Mouse (Mus musculus): ENCODE data around the gene Btnl9. TPM values are rescaled to one million over a fixed set of nuclear protein-coding genes. Genes with fewer than 3 reads are reported as not detected.

Btnl9 gene
- polyA plus RNA-seq, 2 experiments = 1.7 to 2.0 TPM

DNA sequence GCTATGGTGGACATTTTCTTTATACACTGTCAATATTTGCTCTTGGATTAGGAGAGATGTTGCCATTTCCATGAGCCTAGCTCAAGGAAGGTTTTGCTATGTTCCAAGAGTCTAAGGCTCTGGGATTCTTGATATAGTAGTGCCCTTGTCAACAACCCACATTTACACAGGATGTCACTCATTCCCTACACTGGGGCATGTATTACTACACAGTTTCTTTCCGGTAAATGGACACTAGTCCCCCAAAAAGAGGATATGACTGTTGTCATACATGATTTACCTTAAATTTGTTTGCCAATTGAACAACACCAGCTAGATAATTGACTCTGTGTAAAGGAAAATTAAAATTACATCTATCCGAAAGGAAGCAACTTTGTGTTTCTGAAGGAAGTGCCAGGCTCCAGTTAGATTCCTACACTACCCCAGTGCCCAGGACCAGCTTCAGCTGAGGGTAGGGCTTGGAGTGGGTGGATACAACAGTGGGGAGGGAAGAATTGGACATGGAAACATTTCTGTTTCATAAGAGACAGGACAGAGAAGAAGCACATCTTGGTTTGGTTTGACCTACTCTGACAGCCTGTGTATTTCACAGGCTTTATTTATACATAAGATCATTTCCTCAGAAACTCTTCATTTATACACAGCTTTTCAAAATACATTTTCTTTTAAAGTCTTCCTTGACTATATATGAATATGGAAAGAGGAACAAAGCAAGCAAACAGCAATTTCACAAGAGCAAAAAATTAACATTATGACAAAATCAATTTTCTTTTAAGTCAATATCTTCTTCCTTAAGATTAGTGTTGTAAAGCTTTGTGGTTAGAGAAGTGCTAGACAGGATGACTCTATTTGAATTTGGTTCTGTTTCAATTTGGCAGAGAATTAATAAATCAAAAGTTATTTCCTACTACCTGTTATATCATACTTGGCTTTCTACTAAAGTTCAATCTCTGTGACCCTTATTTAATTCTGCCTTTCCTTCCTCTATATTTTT lies 29.8 kb downstream of the Btnl9 start:
- no peak for TF ChIP-seq POLR2A (IDR thresholded peaks at IDR 0.05; ENCODE audit: borderline replicate concordance, extremely low read depth, insufficient read depth, insufficient read length)
- H3K4me2 ChIP-seq (replicated peaks; ENCODE audit: low read depth, low read length, severe bottlenecking) = no peak overlapping the region
- H3K36me3 ChIP-seq (ENCODE audit: control insufficient read depth, insufficient read depth, low read length) = no peaks in the 10 kb centered on the region
- H3K27ac ChIP-seq (replicated peaks; ENCODE audit: low read depth, low read length) = no peak overlapping the region
- H3K4me1 ChIP-seq (ENCODE audit: control insufficient read depth, insufficient read depth, low read length) = no peaks in the 10 kb centered on the region
- WGBS = 84% methylated on average over 2 of the region's 2 CpGs
- no peak overlapping the region for H3K4me3 ChIP-seq (replicated peaks; ENCODE audit: low read length)
- H3K9me3 ChIP-seq (ENCODE audit: control insufficient read depth, low read length) = no peaks in the 10 kb centered on the region
- no peak for DNase-seq (ENCODE audit: low spot score)
- H3K9ac ChIP-seq (ENCODE audit: low read depth, low read length, severe bottlenecking) = no peak overlapping the region
- H3K27me3 ChIP-seq (ENCODE audit: control insufficient read depth, insufficient read depth, low read length) = no peaks in the 10 kb centered on the region
- ATAC-seq (ENCODE audit: low FRiP score, low read depth) = no peak

DNA sequence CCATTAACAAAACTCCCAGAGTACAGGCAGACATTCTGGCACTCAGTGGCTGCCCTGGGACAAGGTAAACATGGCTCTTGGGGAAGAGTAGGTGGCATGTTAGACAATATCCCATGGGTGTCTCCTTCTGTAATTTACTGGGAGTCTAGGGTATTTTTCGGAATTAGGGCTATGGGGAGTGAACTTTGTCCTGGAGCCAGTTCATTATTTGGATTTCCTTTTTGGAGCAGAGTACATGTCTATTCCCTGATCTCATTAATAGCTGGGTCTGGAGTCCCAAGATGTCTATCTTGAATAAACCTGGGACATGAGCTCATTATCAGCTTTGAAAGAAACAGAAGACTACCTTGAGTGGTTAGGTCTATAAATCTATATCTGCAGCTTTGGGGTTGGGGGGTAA lies 32.9 kb downstream of the Btnl9 start, which contains the start of gene Olfr1394:
Gene Olfr1394 (plus strand): TSS at position 301 of the 400 bp plus-strand sequence.
- Histone ChIP-seq H3K9ac (ENCODE audit: low read depth, low read length, severe bottlenecking) (no peak within 1 kb of the TSS), H3K4me1 (ENCODE audit: control insufficient read depth, insufficient read depth, low read length) (no peaks in the 10 kb centered on the region), H3K27ac (replicated peaks; ENCODE audit: low read depth, low read length) (no peak within 1 kb of the TSS), H3K36me3 (ENCODE audit: control insufficient read depth, insufficient read depth, low read length) (no peaks in the 10 kb centered on the region), H3K4me3 (replicated peaks; ENCODE audit: low read length) (no peak within 1 kb of the TSS), H3K4me2 (replicated peaks; ENCODE audit: low read depth, low read length, severe bottlenecking) (no peak within 1 kb of the TSS), H3K9me3 (ENCODE audit: control insufficient read depth, low read length) (no peaks in the 10 kb centered on the region), H3K27me3 (ENCODE audit: control insufficient read depth, insufficient read depth, low read length) (no peaks in the 10 kb centered on the region)
- ATAC-seq (ENCODE audit: low FRiP score, low read depth) (no peak), DNase-seq (ENCODE audit: low spot score) (no peak)
- WGBS = 84% methylated on average over 1 of the region's 1 CpGs
- TF ChIP-seq POLR2A (IDR thresholded peaks at IDR 0.05; ENCODE audit: borderline replicate concordance, extremely low read depth, insufficient read depth, insufficient read length) = no peak

DNA sequence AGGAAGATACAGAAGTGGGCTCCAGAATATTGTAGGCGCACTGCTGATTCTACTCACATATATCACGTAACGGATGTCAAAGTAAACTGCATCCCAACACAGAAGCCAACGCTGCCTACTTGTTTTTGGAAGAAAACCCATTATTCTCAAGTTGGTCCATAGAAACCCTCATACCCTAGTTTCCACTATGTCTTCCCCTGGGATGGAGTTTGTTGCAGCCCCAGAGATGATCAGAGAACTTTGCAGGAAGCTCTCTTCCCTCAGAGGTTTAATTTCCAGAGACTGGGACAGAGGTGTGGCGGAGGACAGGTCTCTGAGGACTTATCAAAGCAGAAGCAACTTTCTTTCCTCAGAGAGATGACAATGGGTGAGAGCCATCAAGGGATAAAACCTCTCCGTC lies 45.0 kb downstream of the Btnl9 start, which contains the start of gene Olfr1395:
Gene Olfr1395 (plus strand): TSS at position 301 of the 400 bp plus-strand sequence.
- H3K9ac ChIP-seq (ENCODE audit: low read depth, low read length, severe bottlenecking) = no peak within 1 kb of the TSS
- H3K4me3 ChIP-seq (replicated peaks; ENCODE audit: low read length) = no peak within 1 kb of the TSS
- DNase-seq (ENCODE audit: low spot score) = no peak
- H3K4me2 ChIP-seq (replicated peaks; ENCODE audit: low read depth, low read length, severe bottlenecking) = no peak within 1 kb of the TSS
- H3K4me1 ChIP-seq (ENCODE audit: control insufficient read depth, insufficient read depth, low read length) = no peaks in the 10 kb centered on the region
- H3K27ac ChIP-seq (replicated peaks; ENCODE audit: low read depth, low read length) = no peak within 1 kb of the TSS
- no peak for TF ChIP-seq POLR2A (IDR thresholded peaks at IDR 0.05; ENCODE audit: borderline replicate concordance, extremely low read depth, insufficient read depth, insufficient read length)
- 87% methylated on average over 6 of the region's 6 CpGs for WGBS
- H3K9me3 ChIP-seq (ENCODE audit: control insufficient read depth, low read length) = no peaks in the 10 kb centered on the region
- no peaks in the 10 kb centered on the region for H3K36me3 ChIP-seq (ENCODE audit: control insufficient read depth, insufficient read depth, low read length)
- no peaks in the 10 kb centered on the region for H3K27me3 ChIP-seq (ENCODE audit: control insufficient read depth, insufficient read depth, low read length)
- ATAC-seq (ENCODE audit: low FRiP score, low read depth) = no peak

DNA sequence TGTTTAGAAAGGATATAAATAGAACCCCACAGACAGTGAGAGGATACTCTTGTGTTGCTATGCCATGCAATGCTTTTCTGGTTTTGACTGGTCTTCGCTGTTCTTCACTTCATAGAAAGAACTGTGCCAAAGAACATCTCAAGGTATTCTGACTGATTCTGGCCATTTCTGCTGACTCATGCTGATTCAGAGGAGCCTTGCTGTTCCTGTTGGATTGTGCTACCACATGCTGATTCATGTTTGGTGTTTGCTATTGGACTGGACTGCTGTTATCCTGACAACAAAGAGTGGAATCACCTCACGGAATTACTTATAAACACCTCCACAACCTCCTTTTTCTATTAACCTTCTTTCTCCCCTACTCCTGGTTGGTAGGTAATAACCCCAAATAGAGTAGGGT lies 62.8 kb downstream of the Btnl9 start:
- H3K4me1 ChIP-seq (ENCODE audit: control insufficient read depth, insufficient read depth, low read length) = no peaks in the 10 kb centered on the region
- no peaks in the 10 kb centered on the region for H3K9me3 ChIP-seq (ENCODE audit: control insufficient read depth, low read length)
- H3K4me2 ChIP-seq (replicated peaks; ENCODE audit: low read depth, low read length, severe bottlenecking) = no peak overlapping the region
- H3K4me3 ChIP-seq (replicated peaks; ENCODE audit: low read length) = no peak overlapping the region
- no peak overlapping the region for H3K9ac ChIP-seq (ENCODE audit: low read depth, low read length, severe bottlenecking)
- ATAC-seq (ENCODE audit: low FRiP score, low read depth) = no peak
- TF ChIP-seq POLR2A (IDR thresholded peaks at IDR 0.05; ENCODE audit: borderline replicate concordance, extremely low read depth, insufficient read depth, insufficient read length) = no peak
- DNase-seq (ENCODE audit: low spot score) = no peak
- H3K36me3 ChIP-seq (ENCODE audit: control insufficient read depth, insufficient read depth, low read length) = no peaks in the 10 kb centered on the region
- H3K27ac ChIP-seq (replicated peaks; ENCODE audit: low read depth, low read length) = no peak overlapping the region
- 84% methylated on average over 2 of the region's 2 CpGs for WGBS
- H3K27me3 ChIP-seq (ENCODE audit: control insufficient read depth, insufficient read depth, low read length) = no peaks in the 10 kb centered on the region

DNA sequence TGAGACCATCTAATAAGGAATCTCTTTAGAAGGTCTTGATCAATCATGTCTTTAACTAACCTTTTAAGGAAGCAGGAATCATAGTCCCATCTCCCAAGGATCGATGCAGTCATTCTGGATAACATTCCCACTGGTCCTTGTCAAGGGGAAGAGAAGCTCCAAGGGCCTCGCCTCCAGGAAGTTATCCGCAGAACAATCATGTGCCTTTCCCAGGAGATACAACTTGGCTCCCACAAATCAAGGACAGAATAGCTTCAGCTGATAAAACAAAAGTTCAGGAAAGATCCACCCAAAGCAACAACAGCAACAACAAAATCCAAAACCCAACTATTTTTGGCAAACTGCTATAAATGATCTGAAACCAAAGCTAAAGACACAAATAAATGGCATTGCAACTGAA lies 67.3 kb downstream of the Btnl9 start:
- no peaks in the 10 kb centered on the region for H3K4me1 ChIP-seq (ENCODE audit: control insufficient read depth, insufficient read depth, low read length)
- H3K9ac ChIP-seq (ENCODE audit: low read depth, low read length, severe bottlenecking) = no peak overlapping the region
- no peak for DNase-seq (ENCODE audit: low spot score)
- TF ChIP-seq POLR2A (IDR thresholded peaks at IDR 0.05; ENCODE audit: borderline replicate concordance, extremely low read depth, insufficient read depth, insufficient read length) = no peak
- 86% methylated on average over 3 of the region's 3 CpGs for WGBS
- no peaks in the 10 kb centered on the region for H3K9me3 ChIP-seq (ENCODE audit: control insufficient read depth, low read length)
- no peaks in the 10 kb centered on the region for H3K27me3 ChIP-seq (ENCODE audit: control insufficient read depth, insufficient read depth, low read length)
- no peak overlapping the region for H3K4me2 ChIP-seq (replicated peaks; ENCODE audit: low read depth, low read length, severe bottlenecking)
- no peaks in the 10 kb centered on the region for H3K36me3 ChIP-seq (ENCODE audit: control insufficient read depth, insufficient read depth, low read length)
- ATAC-seq (ENCODE audit: low FRiP score, low read depth) = no peak
- H3K4me3 ChIP-seq (replicated peaks; ENCODE audit: low read length) = no peak overlapping the region
- H3K27ac ChIP-seq (replicated peaks; ENCODE audit: low read depth, low read length) = no peak overlapping the region

Other genes with a start within 250 kb of the Btnl9 start
- 0.86 and 0.88 TPM in 2 replicates for gene Psme2b, start 241.0 kb downstream of the Btnl9 start, polyA plus RNA-seq (2012; rRNA removed)
- gene Psme2b, start 241.0 kb downstream of the Btnl9 start, polyA plus RNA-seq (2014; fragmentation: Nextera tagmentation; extraction: Ambion mirVana) = 2.8 and 3.0 TPM in 2 replicates
- 0.05 and 0.06 TPM in 2 replicates for gene Olfr56, start 208.3 kb downstream of the Btnl9 start, polyA plus RNA-seq (2012; rRNA removed)
- not detected in 2 replicates for gene Olfr56, start 208.3 kb downstream of the Btnl9 start, polyA plus RNA-seq (2014; fragmentation: Nextera tagmentation; extraction: Ambion mirVana)
- 0.11 and 0.24 TPM in 2 replicates for gene 9930111J21Rik1, start 207.8 kb downstream of the Btnl9 start, polyA plus RNA-seq (2012; rRNA removed)
- 0.36 and 0.37 TPM in 2 replicates for gene 9930111J21Rik1, start 207.8 kb downstream of the Btnl9 start, polyA plus RNA-seq (2014; fragmentation: Nextera tagmentation; extraction: Ambion mirVana)
- gene Gm12185, start 194.9 kb downstream of the Btnl9 start, polyA plus RNA-seq (2012; rRNA removed) = 0.04 TPM in 1 of 2 replicates, not detected in the other
- gene Gm12185, start 194.9 kb downstream of the Btnl9 start, polyA plus RNA-seq (2014; fragmentation: Nextera tagmentation; extraction: Ambion mirVana) = 0.06 TPM in 1 of 2 replicates, not detected in the other
- gene Tgtp1, start 193.0 kb downstream of the Btnl9 start, polyA plus RNA-seq (2012; rRNA removed) = 0.10 and 0.15 TPM in 2 replicates
- gene Tgtp1, start 193.0 kb downstream of the Btnl9 start, polyA plus RNA-seq (2014; fragmentation: Nextera tagmentation; extraction: Ambion mirVana) = not detected in 2 replicates
- 0.24 and 0.50 TPM in 2 replicates for gene 9930111J21Rik2, start 135.9 kb downstream of the Btnl9 start, polyA plus RNA-seq (2012; rRNA removed)
- 0.12 and 0.64 TPM in 2 replicates for gene 9930111J21Rik2, start 135.9 kb downstream of the Btnl9 start, polyA plus RNA-seq (2014; fragmentation: Nextera tagmentation; extraction: Ambion mirVana)
- gene Tgtp2, start 123.0 kb downstream of the Btnl9 start, polyA plus RNA-seq (2012; rRNA removed) = 0.09 and 0.12 TPM in 2 replicates
- 0.18 and 0.33 TPM in 2 replicates for gene Tgtp2, start 123.0 kb downstream of the Btnl9 start, polyA plus RNA-seq (2014; fragmentation: Nextera tagmentation; extraction: Ambion mirVana)
- gene Ifi47, start 110.6 kb downstream of the Btnl9 start, polyA plus RNA-seq (2012; rRNA removed) = 0.83 and 1.0 TPM in 2 replicates
- gene Ifi47, start 110.6 kb downstream of the Btnl9 start, polyA plus RNA-seq (2014; fragmentation: Nextera tagmentation; extraction: Ambion mirVana) = 0.72 and 1.2 TPM in 2 replicates
- gene Olfr1396, start 72.3 kb downstream of the Btnl9 start, polyA plus RNA-seq (2012; rRNA removed) = 0.10 and 0.14 TPM in 2 replicates
- 0.11 TPM in 1 of 2 replicates, not detected in the other for gene Olfr1396, start 72.3 kb downstream of the Btnl9 start, polyA plus RNA-seq (2014; fragmentation: Nextera tagmentation; extraction: Ambion mirVana)
- gene Olfr1395, start 44.9 kb downstream of the Btnl9 start, polyA plus RNA-seq (2012; rRNA removed) = not detected in 2 replicates
- gene Olfr1395, start 44.9 kb downstream of the Btnl9 start, polyA plus RNA-seq (2014; fragmentation: Nextera tagmentation; extraction: Ambion mirVana) = not detected in 2 replicates
- gene Olfr1394, start 32.8 kb downstream of the Btnl9 start, polyA plus RNA-seq (2012; rRNA removed) = not detected in 2 replicates
- gene Olfr1394, start 32.8 kb downstream of the Btnl9 start, polyA plus RNA-seq (2014; fragmentation: Nextera tagmentation; extraction: Ambion mirVana) = not detected in 2 replicates
- gene Zfp62, start 16.1 kb upstream of the Btnl9 start, polyA plus RNA-seq (2012; rRNA removed) = 14.9 and 22.1 TPM in 2 replicates
- gene Zfp62, start 16.1 kb upstream of the Btnl9 start, polyA plus RNA-seq (2014; fragmentation: Nextera tagmentation; extraction: Ambion mirVana) = 38.0 and 43.1 TPM in 2 replicates
- 83.7 and 117 TPM in 2 replicates for gene Mgat1, start 57.0 kb upstream of the Btnl9 start, polyA plus RNA-seq (2012; rRNA removed)
- gene Mgat1, start 57.0 kb upstream of the Btnl9 start, polyA plus RNA-seq (2014; fragmentation: Nextera tagmentation; extraction: Ambion mirVana) = 64.7 and 68.0 TPM in 2 replicates
- gene Olfr1393, start 91.1 kb upstream of the Btnl9 start, polyA plus RNA-seq (2012; rRNA removed) = 0.09 and 0.26 TPM in 2 replicates
- gene Olfr1393, start 91.1 kb upstream of the Btnl9 start, polyA plus RNA-seq (2014; fragmentation: Nextera tagmentation; extraction: Ambion mirVana) = not detected in 2 replicates
- 0.15 and 0.18 TPM in 2 replicates for gene Olfr1392, start 98.1 kb upstream of the Btnl9 start, polyA plus RNA-seq (2012; rRNA removed)
- gene Olfr1392, start 98.1 kb upstream of the Btnl9 start, polyA plus RNA-seq (2014; fragmentation: Nextera tagmentation; extraction: Ambion mirVana) = 0.06 TPM in 1 of 2 replicates, not detected in the other
- not detected in 2 replicates for gene Olfr10, start 117.6 kb upstream of the Btnl9 start, polyA plus RNA-seq (2012; rRNA removed)
- gene Olfr10, start 117.6 kb upstream of the Btnl9 start, polyA plus RNA-seq (2014; fragmentation: Nextera tagmentation; extraction: Ambion mirVana) = not detected in 2 replicates
- not detected in 2 replicates for gene Olfr1391, start 135.6 kb upstream of the Btnl9 start, polyA plus RNA-seq (2012; rRNA removed)
- gene Olfr1391, start 135.6 kb upstream of the Btnl9 start, polyA plus RNA-seq (2014; fragmentation: Nextera tagmentation; extraction: Ambion mirVana) = not detected in 2 replicates
- gene Olfr1390, start 148.0 kb upstream of the Btnl9 start, polyA plus RNA-seq (2012; rRNA removed) = not detected in 2 replicates
- not detected in 2 replicates for gene Olfr1390, start 148.0 kb upstream of the Btnl9 start, polyA plus RNA-seq (2014; fragmentation: Nextera tagmentation; extraction: Ambion mirVana)
- not detected in 2 replicates for gene Olfr1389, start 235.9 kb upstream of the Btnl9 start, polyA plus RNA-seq (2012; rRNA removed)
- not detected in 2 replicates for gene Olfr1389, start 235.9 kb upstream of the Btnl9 start, polyA plus RNA-seq (2014; fragmentation: Nextera tagmentation; extraction: Ambion mirVana)
- gene Olfr1388, start 249.5 kb upstream of the Btnl9 start, polyA plus RNA-seq (2012; rRNA removed) = 0.11 and 0.19 TPM in 2 replicates
- 0.06 and 0.15 TPM in 2 replicates for gene Olfr1388, start 249.5 kb upstream of the Btnl9 start, polyA plus RNA-seq (2014; fragmentation: Nextera tagmentation; extraction: Ambion mirVana)

All from limb, embryonic 14.5 days (tissue).